In the genomic region with DNA sequence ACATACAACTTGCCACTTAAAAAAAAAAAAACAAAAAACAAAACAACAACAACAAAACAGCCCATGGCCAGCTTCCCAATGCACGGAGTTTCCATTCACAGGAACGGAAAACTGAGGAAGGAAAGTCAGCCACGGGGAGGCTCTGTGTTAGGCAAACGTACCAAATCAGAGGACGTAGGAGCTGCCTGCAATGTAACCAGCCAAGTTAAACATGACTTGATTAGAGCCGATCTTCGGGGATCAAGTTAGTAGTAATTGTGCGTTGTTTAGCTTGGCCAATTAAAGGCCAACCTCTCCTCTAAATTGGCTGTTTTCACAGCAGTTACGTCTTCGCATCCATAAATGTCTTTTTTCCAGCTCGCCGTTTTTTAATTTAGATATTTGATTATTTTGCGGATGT, we compare ENCODE assay signal across 22 mouse cellular contexts.
DNase-seq lines count a peak whose midpoint lies in the region; ATAC-seq and TF ChIP-seq lines count a peak whose summit lies in the region.
"Had no signal": no experiment of that assay in that cellular context is flagged by ENCODE, and none has a peak within 500 bp of the region (broad histone marks: within the 10 kb centered on the region; RNA-seq: fewer than 3 reads in every experiment).

No protein-coding gene starts in this region.

- H3K9ac ChIP-seq in liver, adult 2 months (ENCODE audit: low read depth, low read length), result no peak overlapping the region
- no peak overlapping the region for H3K9ac ChIP-seq in liver, embryonic 12.5 days
- H3K9ac ChIP-seq in embryonic facial prominence, embryonic 14.5 days (ENCODE audit: low read depth, low read length), result no peak overlapping the region
- no peak overlapping the region for H3K9ac ChIP-seq in hindbrain, embryonic 16.5 days (ENCODE audit: low read depth, low read length)
- no peak overlapping the region for H3K9ac ChIP-seq in hindbrain, postnatal 0 days (replicated peaks; ENCODE audit: low read length)
- H3K9ac ChIP-seq: embryonic facial prominence, embryonic 15.5 days; forebrain, embryonic 12.5 days had no signal

- no peak for ATAC-seq in liver, embryonic 12.5 days
- no peak for ATAC-seq in embryonic facial prominence, embryonic 14.5 days (ENCODE audit: low read depth)
- no peak for ATAC-seq in hindbrain, embryonic 16.5 days
- ATAC-seq in hindbrain, postnatal 0 days, result no peak
- ATAC-seq: forebrain, embryonic 14.5 days; forebrain, embryonic 16.5 days had no signal

- no peaks in the 10 kb centered on the region for H3K79me2 ChIP-seq in liver, adult 2 months (ENCODE audit: control insufficient read depth, insufficient read depth, low read length)

- H3K4me1 ChIP-seq in liver, adult 2 months (ENCODE audit: control insufficient read depth, insufficient read depth, low read length), result no peaks in the 10 kb centered on the region
- H3K4me1 ChIP-seq in liver, embryonic 12.5 days, result no peaks in the 10 kb centered on the region
- H3K4me1 ChIP-seq in embryonic facial prominence, embryonic 14.5 days (ENCODE audit: control insufficient read depth, insufficient read depth, low read length), result no peaks in the 10 kb centered on the region
- H3K4me1 ChIP-seq in hindbrain, embryonic 16.5 days (ENCODE audit: control insufficient read depth, insufficient read depth, low read depth, low read length), result no peaks in the 10 kb centered on the region
- no peaks in the 10 kb centered on the region for H3K4me1 ChIP-seq in hindbrain, postnatal 0 days (ENCODE audit: insufficient read depth, low read length)
- H3K4me1 ChIP-seq: embryonic facial prominence, embryonic 15.5 days had no signal

- intact Hi-C loops in heart, postnatal 25 days (cut with DNase I), result no loop called here

- H3K36me3 ChIP-seq in liver, adult 2 months (ENCODE audit: control insufficient read depth, insufficient read depth, low read length), result no peaks in the 10 kb centered on the region
- H3K36me3 ChIP-seq in liver, embryonic 12.5 days, result no peaks in the 10 kb centered on the region
- no peaks in the 10 kb centered on the region for H3K36me3 ChIP-seq in embryonic facial prominence, embryonic 14.5 days (ENCODE audit: control insufficient read depth, insufficient read depth, low read length)
- no peaks in the 10 kb centered on the region for H3K36me3 ChIP-seq in hindbrain, embryonic 16.5 days (ENCODE audit: control insufficient read depth, insufficient read depth, low read length)
- H3K36me3 ChIP-seq in hindbrain, postnatal 0 days (ENCODE audit: insufficient read depth, low read length), result no peaks in the 10 kb centered on the region
- H3K36me3 ChIP-seq: embryonic facial prominence, embryonic 15.5 days; forebrain, embryonic 10.5 days; forebrain, embryonic 12.5 days had no signal

- no peak for TF ChIP-seq POLR2A in liver, adult 2 months (IDR thresholded peaks at IDR 0.05; ENCODE audit: extremely low read depth, insufficient read depth, low read length)
- TF ChIP-seq POLR2A in brain, embryonic 14.5 days (IDR thresholded peaks at IDR 0.05; ENCODE audit: borderline replicate concordance, extremely low read depth, insufficient read depth, insufficient read length, poor library complexity, severe bottlenecking), result no peak

- H3K27me3 ChIP-seq in liver, adult 2 months (ENCODE audit: control insufficient read depth, insufficient read depth, low read length), result no peaks in the 10 kb centered on the region
- no peaks in the 10 kb centered on the region for H3K27me3 ChIP-seq in liver, embryonic 12.5 days (replicated peaks)
- no peaks in the 10 kb centered on the region for H3K27me3 ChIP-seq in embryonic facial prominence, embryonic 14.5 days (replicated peaks; ENCODE audit: control insufficient read depth, insufficient read depth, low read length)
- H3K27me3 ChIP-seq in hindbrain, embryonic 16.5 days (replicated peaks; ENCODE audit: control insufficient read depth, insufficient read depth, low read length), result no peaks in the 10 kb centered on the region
- H3K27me3 ChIP-seq in hindbrain, postnatal 0 days (ENCODE audit: insufficient read depth, low read length), result no peaks in the 10 kb centered on the region
- H3K27me3 ChIP-seq: embryonic facial prominence, embryonic 15.5 days; forebrain, embryonic 12.5 days had no signal

- TF ChIP-seq CTCF in liver, adult 2 months (IDR thresholded peaks at IDR 0.05; ENCODE audit: low read depth, low read length), result no peak
- TF ChIP-seq CTCF in brain, embryonic 14.5 days (IDR thresholded peaks at IDR 0.05; ENCODE audit: borderline replicate concordance, extremely low read depth, insufficient read depth, insufficient read length), result no peak
- no peak for TF ChIP-seq CTCF in hindbrain, postnatal 0 days (IDR thresholded peaks at IDR 0.05; ENCODE audit: low read depth)

- DNase-seq in heart, adult 11 months, result peak; percentile 80
- no peak for DNase-seq in heart, postnatal 25 days (ENCODE audit: low spot score)
- peak; percentile 54 for DNase-seq in liver, adult 2 months (ENCODE audit: extremely low read depth, low read depth, low spot score)
- DNase-seq in brain, embryonic 14.5 days (ENCODE audit: low read depth), result peak; percentile 40
- DNase-seq in embryonic facial prominence, embryonic 14.5 days (ENCODE audit: low spot score), result peak; percentile 61
- DNase-seq in hindbrain, postnatal 0 days (ENCODE audit: low spot score), result no peak
- DNase-seq: adrenal gland, adult 2 months; adrenal gland, postnatal 10 days; adrenal gland, postnatal 25 days; cerebellum, adult 11-12 months; cerebellum, adult 2 months; cerebellum, adult 9-10 months; cerebellum, postnatal 10 days; cerebellum, postnatal 25 days had no signal

- no peak overlapping the region for H3K4me2 ChIP-seq in liver, embryonic 12.5 days
- no peak overlapping the region for H3K4me2 ChIP-seq in embryonic facial prominence, embryonic 14.5 days (ENCODE audit: low read depth, low read length)
- no peak overlapping the region for H3K4me2 ChIP-seq in hindbrain, embryonic 16.5 days (ENCODE audit: low read length)
- no peak overlapping the region for H3K4me2 ChIP-seq in hindbrain, postnatal 0 days (ENCODE audit: low read depth, low read length)
- H3K4me2 ChIP-seq: embryonic facial prominence, embryonic 15.5 days; forebrain, embryonic 12.5 days had no signal

- no peak overlapping the region for H3K4me3 ChIP-seq in liver, adult 2 months (ENCODE audit: insufficient read depth, low read depth, low read length)
- no peak overlapping the region for H3K4me3 ChIP-seq in liver, embryonic 12.5 days
- H3K4me3 ChIP-seq in embryonic facial prominence, embryonic 14.5 days (ENCODE audit: low read depth, low read length), result no peak overlapping the region
- no peak overlapping the region for H3K4me3 ChIP-seq in hindbrain, embryonic 16.5 days (ENCODE audit: low read length)
- H3K4me3 ChIP-seq in hindbrain, postnatal 0 days (ENCODE audit: low read length), result no peak overlapping the region
- H3K4me3 ChIP-seq: embryonic facial prominence, embryonic 15.5 days; erythroblast, embryonic 14.5 days; forebrain, embryonic 10.5 days; forebrain, embryonic 12.5 days had no signal

- H3K9me3 ChIP-seq in liver, embryonic 12.5 days (replicated peaks), result no peaks in the 10 kb centered on the region
- H3K9me3 ChIP-seq in embryonic facial prominence, embryonic 14.5 days (ENCODE audit: control insufficient read depth, low read length), result no peaks in the 10 kb centered on the region
- H3K9me3 ChIP-seq in hindbrain, embryonic 16.5 days (ENCODE audit: control insufficient read depth, low read length), result no peaks in the 10 kb centered on the region
- no peaks in the 10 kb centered on the region for H3K9me3 ChIP-seq in hindbrain, postnatal 0 days (ENCODE audit: low read length)
- H3K9me3 ChIP-seq: embryonic facial prominence, embryonic 15.5 days; forebrain, embryonic 10.5 days; forebrain, embryonic 12.5 days had no signal

- H3K27ac ChIP-seq in liver, adult 2 months (replicated peaks; ENCODE audit: insufficient read depth, low read depth, low read length), result no peak overlapping the region
- H3K27ac ChIP-seq in liver, embryonic 12.5 days, result no peak overlapping the region
- H3K27ac ChIP-seq in embryonic facial prominence, embryonic 14.5 days (replicated peaks; ENCODE audit: low read depth, low read length), result no peak overlapping the region
- H3K27ac ChIP-seq in hindbrain, embryonic 16.5 days (ENCODE audit: low read depth, low read length), result no peak overlapping the region
- no peak overlapping the region for H3K27ac ChIP-seq in hindbrain, postnatal 0 days
- H3K27ac ChIP-seq: embryonic facial prominence, embryonic 15.5 days had no signal

- whole genome bisulfite sequencing in liver, adult 2 months, result 75% methylated on average over 13 of the region's 13 CpGs
- 76% methylated on average over 13 of the region's 13 CpGs for WGBS in liver, embryonic 12.5 days (ENCODE audit: insufficient replicate concordance)
- WGBS in embryonic facial prominence, embryonic 14.5 days, result 67% methylated on average over 13 of the region's 13 CpGs
- WGBS in hindbrain, embryonic 16.5 days, result 75% methylated on average over 13 of the region's 13 CpGs
- WGBS in hindbrain, postnatal 0 days, result 76% methylated on average over 13 of the region's 13 CpGs

Comparison
In these comparisons a context has a peak if more than half of its experiments do, and no peak if none do; other contexts are left out.
1. DNase-seq: peak in heart, adult 11 months (single experiment), liver, adult 2 months (single experiment), brain, embryonic 14.5 days (single experiment) and embryonic facial prominence, embryonic 14.5 days (single experiment); none in heart, postnatal 25 days (single experiment) and hindbrain, postnatal 0 days (single experiment).